Mouse (Mus musculus) megakaryocyte progenitor cell, adult 5-6 weeks (primary cell): ENCODE measurements around the gene Ppargc1a. TPM values are rescaled to one million over a fixed set of nuclear protein-coding genes. Genes with fewer than 3 reads are reported as not detected.

ENCODE experiments used
- ATAC-seq: replicated peaks from 2 replicates; pipeline ENCODE4 v1.8.0; 2016; ENCODE audit warnings: mild to moderate bottlenecking, moderate TSS enrichment, inconsistent platforms; ENCODE audit not compliant: poor library complexity
- total RNA-seq, 2 experiments: library from RNA; stranded (forward) in 1 of 2; stranded (reverse) in 1 of 2; fragments of 157-497, 149-512 nt in 1 of 2; fragments of 200-1000 nt in 1 of 2; gene quantifications; 2 replicates each; pipeline versions ENCODE4 v1.2.3 to v1.2.4; 2015 to 2017

Gene Ppargc1a
- total RNA-seq, 2 experiments from 2014 or later, result 0.27 TPM; not detected in 1

DNA sequence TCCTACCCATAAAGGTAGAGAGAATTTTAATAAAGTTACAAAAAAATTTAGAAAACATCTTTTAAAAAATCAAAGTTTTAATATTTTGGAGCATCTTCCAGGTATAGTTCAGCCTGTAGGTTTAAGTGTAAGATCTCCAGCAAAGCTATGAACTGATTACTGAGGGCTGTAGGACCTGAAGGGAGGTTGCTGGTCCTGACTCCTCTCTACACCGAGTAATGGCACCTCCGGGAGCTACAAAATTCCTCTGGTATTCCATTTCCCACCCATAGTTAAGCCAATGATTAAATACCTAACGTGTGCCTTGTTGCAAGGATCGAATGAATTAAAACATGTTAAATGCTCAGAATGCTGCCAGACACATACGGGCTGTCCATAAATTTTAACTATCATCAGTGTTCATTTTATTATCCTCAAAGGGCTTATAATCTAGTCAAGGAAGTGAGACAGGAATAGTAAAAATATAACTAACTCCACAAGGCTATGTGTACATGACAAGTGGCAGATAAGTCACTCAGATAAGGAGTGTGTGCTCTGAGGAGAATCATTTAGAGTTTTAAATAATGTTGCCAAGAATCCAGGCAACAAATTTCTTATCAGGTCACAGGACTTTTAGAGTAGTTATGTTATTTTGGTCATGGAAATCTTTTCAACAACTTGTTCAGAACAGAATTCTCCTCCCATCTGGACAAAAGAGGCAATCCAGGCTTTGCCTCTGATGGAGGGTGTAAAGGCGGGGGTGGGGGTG lies 49.9 kb downstream of the Ppargc1a start:
- ATAC-seq, result no peak

DNA sequence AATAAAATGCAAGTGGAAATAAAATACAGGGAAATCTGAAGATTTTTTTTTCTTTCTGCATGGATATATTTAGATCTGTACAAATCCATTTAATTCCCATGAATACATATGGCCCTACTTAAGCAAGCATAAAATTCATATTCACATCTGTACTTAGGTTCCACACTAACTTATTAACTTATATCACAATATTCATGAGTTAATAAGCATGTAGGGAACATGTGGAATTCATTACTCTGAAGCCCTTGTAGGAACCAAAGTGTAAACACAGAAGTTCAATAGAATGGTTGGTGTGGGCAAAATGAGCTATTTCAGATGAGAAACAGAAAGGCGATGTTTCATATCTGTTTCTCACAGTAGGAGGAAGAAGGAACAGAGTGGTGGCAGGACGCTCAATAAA lies 62.9 kb downstream of the Ppargc1a start:
- ATAC-seq, result no peak

DNA sequence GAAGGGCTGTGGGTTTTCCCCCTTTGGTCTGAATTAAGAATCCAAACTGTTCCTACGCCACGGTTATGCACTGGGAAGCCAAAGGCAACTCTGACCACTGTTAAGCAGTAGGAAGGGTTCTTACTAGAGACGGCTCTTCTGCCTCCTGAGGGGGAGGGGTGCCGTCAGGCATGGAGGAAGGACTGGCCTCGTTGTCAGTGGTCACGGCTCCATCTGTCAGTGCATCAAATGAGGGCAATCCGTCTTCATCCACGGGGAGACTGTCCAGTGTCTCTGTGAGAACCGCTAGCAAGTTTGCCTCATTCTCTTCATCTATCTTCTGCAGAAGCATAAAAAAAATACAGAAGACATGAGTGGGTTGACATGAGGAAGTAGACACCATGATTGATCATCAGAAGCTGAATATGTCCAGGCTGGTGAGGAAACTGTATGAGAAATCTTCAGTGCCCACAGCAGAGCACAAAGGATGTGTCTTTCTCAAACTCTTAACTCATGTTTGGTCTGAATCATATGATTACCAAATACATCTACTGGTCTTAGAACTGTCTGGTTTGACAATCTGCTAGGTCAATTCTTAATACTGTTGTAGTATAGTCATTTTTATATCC lies 69.5 kb downstream of the Ppargc1a start:
- ATAC-seq, result peak; percentile 65

DNA sequence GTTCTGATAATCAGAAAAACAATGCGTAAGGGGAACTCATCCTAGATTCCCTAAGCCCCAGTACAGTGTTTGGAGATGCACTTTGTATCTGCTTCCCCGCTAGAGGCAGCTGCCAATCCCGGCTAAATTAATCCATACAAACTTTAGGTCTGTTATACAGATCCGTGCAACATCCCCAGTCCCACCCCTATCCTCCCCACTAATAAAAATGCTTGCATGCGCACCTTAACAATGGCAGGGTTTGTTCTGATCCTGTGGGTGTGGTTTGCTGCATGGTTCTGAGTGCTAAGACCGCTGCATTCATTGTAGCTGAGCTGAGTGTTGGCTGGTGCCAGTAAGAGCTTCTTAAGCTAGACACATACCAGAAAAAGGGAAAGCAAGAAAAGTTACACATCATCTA lies 72.1 kb downstream of the Ppargc1a start:
- ATAC-seq, result no peak

DNA sequence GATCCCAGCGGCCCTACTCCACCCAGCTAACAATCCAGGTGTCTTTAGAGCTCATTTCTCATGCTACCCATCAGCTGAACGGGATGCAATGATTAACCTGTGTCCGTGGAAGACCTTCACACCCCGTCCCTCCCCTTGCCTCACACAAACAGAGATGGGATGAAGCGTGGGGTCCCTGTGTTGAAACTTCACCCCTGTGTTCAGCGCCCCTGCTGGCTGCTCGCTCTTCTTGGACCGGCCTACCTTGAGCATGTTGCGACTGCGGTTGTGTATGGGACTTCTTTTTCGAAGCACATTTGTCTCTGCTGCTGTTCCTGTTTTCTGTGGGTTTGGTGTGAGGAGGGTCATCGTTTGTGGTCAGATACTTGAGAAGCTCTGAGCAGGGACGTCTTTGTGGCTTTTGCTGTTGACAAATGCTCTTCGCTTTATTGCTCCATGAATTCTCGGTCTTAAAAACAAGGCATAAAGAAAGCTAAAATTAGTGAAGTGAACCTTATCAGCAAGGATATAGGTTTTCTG lies 73.1 kb downstream of the Ppargc1a start:
- ATAC-seq, result peak; percentile 96

DNA sequence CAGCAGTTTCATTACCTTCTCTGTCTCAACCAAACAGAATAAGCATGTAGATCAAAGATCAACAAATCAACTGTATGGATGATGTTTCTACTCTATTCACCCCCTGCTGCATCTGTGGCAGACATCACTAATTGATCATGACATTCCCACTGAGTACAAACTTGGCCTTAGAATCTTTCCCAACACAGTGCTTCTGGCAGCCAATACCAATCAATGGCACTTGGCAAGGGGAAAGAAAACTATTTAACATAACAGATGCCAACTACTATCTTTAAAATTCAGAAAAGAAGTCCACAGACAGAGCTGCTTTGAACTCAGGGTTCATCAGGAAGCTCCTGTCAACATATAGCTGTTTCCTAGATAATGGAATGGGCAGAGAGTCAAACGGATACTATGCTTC lies 83.8 kb downstream of the Ppargc1a start:
- ATAC-seq, result no peak

DNA sequence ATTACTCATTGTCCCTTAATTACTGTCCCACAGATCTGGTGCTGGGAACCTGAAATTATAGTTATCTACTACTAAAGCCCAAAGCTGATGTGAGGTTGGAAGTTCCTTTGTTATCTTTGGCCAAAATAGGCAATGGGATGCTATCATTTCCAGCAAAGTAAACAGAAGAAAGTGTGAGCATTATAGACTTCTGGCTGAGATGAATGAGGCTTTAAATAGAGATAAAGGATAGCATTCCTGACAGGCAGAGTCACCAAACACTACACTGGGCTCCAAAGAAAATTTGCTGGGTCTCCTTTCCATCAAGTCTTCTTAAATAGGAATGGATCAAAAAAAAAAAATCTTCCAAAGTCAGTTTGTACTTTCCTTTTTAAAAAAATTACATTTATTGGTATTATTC lies 87.7 kb downstream of the Ppargc1a start:
- no peak for ATAC-seq

DNA sequence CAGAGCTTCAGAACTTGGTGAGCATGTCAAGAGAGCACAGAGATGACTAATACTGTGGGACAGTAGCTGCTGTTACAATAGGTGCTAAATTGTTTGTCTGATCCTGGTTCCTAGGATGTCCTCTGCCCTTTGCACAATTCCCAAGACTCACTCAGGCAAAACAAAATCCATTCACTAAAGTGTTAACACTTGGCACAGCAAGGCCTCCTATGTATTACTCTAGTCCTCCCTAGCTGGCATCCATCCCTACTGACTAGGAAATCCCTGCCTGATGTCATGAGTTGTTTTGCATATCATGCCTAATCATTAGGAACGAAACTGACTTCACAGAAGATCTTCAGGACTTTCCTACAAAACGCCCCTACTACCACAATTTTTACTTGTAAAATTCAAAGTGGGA lies 88.1 kb downstream of the Ppargc1a start:
- ATAC-seq, result no peak

DNA sequence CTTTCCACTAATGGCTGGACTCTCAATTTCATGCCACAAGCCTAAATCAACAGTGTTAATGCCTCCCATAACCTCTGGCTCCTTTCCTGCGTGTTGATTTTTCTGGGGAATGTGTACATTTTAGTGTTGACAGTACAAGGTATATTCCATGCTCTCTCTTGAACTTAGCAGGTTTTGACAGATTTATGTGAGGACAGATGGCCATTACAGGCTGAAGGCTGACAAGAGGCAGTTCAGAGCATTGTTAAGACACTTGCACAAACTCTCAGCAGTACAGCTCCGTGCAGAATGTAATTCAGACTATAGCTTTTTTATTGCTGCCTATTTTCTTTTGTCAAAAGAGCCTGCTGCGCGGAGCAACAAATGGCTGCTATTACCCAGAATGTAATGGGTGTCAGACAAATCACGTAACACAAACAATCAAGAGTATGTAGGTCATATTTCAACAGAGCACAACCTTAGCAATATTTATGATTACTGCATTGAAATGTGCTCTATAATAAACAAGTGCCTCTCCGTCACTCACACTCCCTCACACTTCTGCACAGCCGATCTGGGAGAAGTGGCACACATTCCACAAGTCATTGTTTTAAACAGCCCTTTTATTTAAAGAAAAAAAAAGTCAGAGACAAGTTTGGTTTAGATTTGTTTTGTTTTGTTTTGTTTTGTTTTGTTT lies 89.1 kb downstream of the Ppargc1a start:
- ATAC-seq, result no peak

DNA sequence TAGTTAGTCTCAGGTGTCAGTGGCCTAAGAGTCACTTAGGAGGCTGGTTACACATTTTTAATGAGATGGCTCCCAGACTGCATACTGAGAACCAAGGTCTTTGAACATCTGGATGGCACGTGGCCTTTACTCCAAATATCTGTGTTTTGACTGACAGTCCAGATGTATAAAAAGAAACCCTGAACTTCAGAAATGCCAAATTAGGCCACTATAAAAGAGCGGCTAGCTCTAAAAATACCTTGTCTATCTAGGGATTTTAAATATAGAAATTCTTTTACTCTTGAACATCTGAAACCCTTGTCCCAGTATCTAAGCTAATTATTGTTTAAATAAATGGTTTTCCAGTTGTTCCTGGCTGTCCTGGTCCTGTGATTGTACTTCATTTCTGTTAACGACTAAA lies 90.4 kb downstream of the Ppargc1a start:
- ATAC-seq, result no peak

DNA sequence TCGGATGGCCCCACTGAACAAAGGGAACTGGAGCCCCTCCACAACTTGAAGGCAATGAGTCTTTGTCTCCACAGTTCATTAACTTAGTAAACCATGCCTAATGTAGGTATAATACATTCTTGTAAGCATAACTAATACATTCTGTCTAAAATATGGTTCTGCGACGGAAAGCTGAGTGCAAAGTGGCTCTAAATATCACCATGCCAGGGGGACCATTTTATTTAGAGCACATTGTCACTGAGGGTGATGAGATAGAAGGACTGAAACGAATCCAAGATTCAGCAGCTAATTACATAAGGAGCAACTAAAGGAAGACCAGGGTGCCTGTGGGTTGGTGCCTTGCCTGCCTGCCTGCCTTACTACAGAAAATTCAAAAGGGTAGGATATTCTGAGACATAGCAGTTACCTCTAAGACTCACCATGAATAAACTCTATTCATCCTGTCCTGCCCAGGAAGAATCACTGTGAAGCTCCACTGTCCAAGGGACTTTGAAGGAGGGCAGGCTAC lies 92.4 kb downstream of the Ppargc1a start:
- ATAC-seq, result no peak

DNA sequence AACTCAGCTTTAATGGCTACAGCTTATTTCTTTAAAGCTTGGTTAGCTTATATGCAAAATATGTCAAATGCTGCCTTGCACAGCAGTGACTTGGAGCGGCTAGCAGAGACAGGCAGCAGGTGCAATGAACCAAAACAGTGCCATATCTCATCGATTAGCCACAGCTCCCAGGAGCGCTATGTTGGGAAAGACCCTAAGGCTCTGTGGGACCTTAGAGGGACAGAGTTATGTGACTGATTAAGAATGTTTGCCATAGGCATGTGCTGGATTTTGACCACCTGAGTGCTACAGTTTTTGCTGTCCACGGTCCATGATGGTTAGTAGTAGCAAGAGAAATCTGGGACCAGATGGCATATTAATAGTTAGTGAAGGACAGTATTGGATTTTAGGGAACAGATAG lies 95.9 kb downstream of the Ppargc1a start:
- no peak for ATAC-seq

DNA sequence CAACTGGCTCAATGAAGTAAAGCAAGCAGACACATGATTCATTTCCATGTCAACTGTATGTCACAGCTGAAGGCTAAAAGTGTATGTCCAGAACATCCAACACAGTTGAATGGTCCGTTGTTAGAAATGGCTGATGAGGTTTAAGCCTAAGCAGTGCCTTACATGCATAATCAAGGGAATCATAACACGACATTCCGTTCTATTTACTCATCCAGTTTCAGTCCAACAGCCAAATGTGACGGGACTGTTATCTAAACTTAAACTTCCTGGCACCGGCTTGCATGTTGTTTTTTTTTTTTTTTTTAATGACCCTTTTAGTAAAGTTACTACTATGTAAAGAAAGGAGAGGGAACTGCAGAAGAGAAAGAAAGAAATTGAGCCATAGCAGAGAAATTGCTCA lies 101.5 kb downstream of the Ppargc1a start:
- no peak for ATAC-seq

DNA sequence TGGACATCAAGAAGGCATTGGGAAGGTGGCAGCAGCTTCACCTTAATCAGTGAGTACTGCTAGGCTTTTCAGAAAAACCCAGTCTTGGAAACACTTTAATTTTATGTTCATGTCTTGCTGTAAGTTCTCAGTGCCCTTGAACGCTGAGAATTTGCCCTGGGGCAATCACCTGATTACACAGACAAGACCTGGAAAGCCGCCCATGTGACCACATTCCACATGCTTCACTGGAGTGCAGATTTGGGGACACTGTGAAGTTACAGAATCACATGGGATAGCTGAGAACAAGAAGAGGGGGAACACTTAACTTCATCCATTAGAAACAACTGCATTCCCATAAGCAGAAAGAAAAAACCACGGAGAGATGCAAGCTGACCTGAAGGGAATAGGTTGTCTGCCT lies 115.5 kb downstream of the Ppargc1a start:
- ATAC-seq, result no peak

DNA sequence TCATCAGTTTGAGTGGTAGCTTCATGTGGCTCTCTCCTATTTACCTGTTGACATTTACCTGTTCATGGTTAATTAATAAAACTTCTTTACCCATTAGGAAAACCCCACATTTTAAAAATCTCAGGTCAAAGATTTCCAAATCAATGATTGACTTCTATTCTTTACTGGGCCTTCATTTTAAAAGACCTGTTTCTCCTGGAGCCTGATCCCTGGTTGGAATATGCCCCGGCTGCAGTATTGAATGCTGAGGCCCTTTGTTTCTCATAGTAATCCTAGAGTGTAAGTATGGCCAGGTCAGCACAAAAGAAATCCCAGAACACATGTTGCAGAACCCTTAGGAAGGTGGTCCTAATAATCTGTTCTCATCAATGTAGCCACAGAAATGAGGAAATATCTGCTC lies 119.9 kb downstream of the Ppargc1a start:
- no peak for ATAC-seq

DNA sequence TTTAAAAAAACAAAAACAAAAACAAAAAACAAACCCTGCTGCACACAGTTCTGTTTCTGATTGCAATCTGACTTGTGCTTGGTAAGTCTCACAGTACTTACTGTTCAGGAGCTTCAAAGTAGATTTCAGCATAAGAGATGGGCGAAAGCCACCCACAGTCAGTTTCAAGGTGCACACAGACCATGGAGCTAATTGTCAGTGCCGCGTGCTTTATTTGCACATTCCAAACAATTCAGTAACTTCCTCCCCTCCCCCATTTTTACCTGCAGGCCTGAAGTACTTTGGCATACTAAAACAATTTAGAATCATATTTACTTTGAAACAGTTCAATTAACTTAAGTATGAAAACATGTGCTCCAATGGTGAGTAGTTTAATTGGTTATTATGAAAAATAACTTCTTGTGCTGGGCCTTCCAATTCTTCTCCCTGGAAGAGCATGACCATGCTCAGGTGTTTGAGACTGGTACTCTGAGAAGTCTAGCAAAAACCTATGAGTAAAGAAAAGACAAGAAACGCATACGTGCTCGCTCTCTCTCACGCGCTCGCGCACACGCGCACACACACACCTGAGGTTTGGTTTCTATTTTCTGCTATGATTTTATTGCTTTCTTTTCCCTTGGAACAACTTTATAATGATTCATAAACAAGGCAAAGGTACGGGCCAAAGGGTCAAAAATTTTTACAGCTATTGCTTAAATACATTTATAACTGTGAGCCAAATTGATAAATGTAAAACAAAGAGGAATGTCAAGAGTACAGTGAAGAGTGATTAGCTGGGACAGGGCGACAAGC lies 121.0 kb downstream of the Ppargc1a start:
- no peak for ATAC-seq

DNA sequence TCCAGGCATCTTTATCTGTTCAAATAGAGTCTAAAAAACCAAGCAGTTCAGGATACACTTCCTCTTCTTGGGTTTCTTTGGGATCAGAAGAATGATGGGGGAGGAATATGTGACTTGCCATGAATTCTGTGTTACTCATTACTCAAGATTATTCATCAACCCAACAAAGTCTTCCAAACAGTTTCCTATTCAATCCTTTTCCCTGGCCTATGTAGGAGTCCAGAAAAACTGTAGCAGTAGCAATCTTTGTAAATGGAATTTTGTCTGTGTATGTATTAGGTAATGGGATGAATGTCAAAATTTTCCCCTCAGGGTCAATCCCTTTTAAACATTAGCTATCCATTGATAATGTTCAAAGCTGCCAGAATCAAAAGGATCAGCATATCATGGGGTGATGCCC lies 121.8 kb downstream of the Ppargc1a start:
- no peak for ATAC-seq

DNA sequence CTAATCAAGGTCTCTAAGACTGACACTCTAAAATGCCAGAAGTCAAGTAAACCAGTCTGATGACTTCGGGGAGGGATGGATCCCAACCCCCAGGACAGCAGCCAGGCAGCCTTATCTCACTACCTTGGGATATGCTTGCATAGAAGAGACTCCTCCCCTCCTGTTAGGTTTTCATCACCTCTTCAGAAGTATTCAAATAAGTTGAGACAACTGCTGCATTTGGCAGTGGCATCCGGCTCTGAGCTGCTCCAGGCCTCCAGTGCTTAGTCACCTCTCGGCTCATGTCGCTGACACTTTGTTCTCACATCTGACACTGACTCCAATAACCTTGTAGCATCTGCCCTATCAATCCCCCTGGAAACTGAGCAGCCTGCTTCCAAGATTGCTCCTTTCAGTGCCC lies 127.8 kb downstream of the Ppargc1a start:
- ATAC-seq, result no peak

DNA sequence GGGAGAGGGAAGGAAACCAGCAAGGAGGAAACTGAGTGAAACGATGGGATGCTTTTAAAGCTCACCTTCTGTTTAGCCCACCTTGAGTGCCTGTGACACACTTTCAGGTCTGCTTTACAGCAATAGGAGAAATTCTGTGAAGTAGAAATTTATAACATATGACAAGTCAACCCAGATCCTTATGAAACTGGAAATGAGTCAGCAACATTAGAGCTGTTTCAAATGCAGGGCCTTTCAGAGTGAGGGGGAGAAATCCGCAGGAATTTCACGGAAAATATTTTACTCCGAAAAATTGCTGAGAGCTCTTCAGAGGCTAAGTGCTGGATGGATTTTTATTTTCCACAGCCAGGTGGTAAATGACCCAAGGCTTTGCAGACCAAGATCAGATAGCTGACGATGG lies 133.6 kb downstream of the Ppargc1a start:
- ATAC-seq, result no peak

DNA sequence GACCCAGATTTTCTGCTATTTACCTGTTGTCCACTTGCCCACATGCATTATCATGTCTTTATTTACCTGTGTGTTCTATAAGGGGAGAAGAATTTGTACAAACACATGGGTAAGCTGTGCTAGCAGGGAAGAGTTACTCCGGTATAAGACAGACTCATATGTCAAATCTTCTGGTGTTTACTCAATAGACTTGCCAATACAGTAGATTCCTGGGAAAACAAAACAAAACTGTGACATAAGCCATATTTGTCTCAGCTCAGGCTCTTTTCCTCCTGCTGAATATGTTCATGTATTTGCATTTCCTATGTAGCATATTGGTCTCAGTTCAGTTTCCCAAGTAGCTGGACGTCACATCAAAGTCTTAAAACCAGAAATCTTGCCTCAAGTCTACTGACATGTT lies 135.0 kb downstream of the Ppargc1a start:
- no peak for ATAC-seq

DNA sequence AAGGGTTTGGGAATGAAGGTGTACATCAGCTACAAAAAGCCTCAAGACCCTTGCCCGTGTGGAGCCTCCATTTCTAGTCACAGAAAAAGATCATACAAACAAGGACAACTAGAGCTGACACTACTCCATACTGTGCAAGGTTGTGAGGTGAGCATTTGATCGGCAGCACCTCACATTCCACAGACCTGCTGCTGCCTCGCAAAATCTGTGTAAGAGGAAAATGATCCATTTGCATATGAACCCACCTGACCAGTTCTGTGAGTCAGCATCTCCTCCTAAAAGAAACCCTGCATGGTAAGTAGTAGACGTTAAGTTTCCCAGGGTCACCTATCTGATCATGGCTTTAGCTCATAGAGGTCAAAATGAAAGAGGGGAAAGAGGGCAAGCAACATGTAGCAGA lies 135.5 kb downstream of the Ppargc1a start:
- ATAC-seq, result no peak
